Mouse (Mus musculus) liver, embryonic 14.5 days (tissue): ENCODE results near the gene Rora.

Experiments used
- CTCF ChIP-seq: IDR thresholded peaks from 2 replicates; pipeline ENCODE4 v1.5.1; 2016; ENCODE audit warnings: antibody characterized with exemption, low read depth, control low read depth
- EP300 ChIP-seq: IDR thresholded peaks from 2 replicates; pipeline ENCODE4 v1.6.1; 2016; ENCODE audit warnings: antibody characterized with exemption, low read depth

DNA sequence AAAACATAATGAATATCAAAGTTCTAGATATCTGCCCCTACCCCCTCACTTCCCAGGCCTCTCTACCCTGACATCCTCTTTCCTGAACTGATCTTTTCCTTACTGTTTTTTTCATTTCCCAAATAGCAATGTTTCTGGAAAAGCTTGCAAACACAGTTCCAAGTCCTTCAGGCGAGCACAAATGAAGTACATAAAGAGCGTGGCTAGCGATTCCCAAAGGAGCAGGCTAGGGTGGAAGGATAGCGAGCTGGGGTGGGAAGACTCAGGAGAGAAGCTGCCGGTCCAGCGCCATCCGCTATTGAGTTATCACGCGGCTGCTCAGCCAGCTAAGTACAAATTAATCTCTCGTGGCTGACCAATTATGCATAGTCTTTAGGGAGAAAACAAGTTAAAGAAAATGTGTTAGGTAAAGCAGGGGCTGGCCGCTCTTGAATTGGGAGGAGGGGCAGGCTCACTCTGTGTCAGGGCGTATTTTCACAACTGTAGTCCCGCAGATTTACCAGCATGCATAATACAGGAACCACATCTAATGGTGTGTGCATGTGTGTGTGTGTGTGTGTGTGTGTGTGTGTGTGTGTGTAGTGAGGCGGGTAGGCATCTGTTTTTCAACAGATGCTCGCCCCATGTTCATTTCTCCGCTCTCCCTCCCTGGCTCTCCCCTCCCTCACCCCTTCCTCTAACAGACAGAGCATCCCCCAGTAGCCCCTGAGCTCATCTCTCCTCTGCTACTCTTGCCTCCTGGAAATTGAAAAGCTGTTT, 188.7 kb downstream of the Rora start:
- TF ChIP-seq CTCF, result no peak
- no peak for TF ChIP-seq EP300
